Mouse (Mus musculus) CD4-positive helper T cell, adult 2 months (primary cell): ENCODE results near the gene B130006D01Rik.

Experiments used
- DNase-seq: peaks from one replicate; pipeline ENCODE4 v3.0.0-alpha.2; 2012; ENCODE audit warnings: low read depth, missing footprints, low spot score

Gene B130006D01Rik

GRCm38 (mm10) chr11:95770720-95771364 lies 47.5 kb downstream of the B130006D01Rik start:
- DNase-seq = peak; percentile 23

GRCm38 (mm10) chr11:95771665-95772064 lies 48.3 kb downstream of the B130006D01Rik start:
- DNase-seq = no peak

GRCm38 (mm10) chr11:95773264-95773663 lies 49.9 kb downstream of the B130006D01Rik start:
- no peak for DNase-seq
